Mouse (Mus musculus): ENCODE results near the gene Tmem247. TPM values are rescaled to one million over a fixed set of nuclear protein-coding genes. Genes with fewer than 3 reads are reported as not detected.

Gene Tmem247
- polyA plus RNA-seq, 1 experiment: not detected

GRCm38 (mm10) chr17:86967536-86968525, 50.7 kb downstream of the Tmem247 start:
- no peak overlapping the region for H3K4me3 ChIP-seq (ENCODE audit: insufficient read depth, low read length)
- TF ChIP-seq POLR2A (IDR thresholded peaks at IDR 0.05; ENCODE audit: borderline replicate concordance, low read depth, low read length) (no peak), CTCF (IDR thresholded peaks at IDR 0.05; ENCODE audit: low read depth, low read length) (no peak)

GRCm38 (mm10) chr17:86968581-86968980, 51.4 kb downstream of the Tmem247 start:
- Histone ChIP-seq H3K4me3 (ENCODE audit: insufficient read depth, low read length) (no peak overlapping the region), H3K4me1 (ENCODE audit: control insufficient read depth, insufficient read depth, low read length) (peaks cover 76% of the 10 kb centered on the region), H3K27ac (ENCODE audit: insufficient read depth, low read depth, low read length) (no peak overlapping the region)

More at GRCm38 (mm10) chr17:86967536-86968525, 50.7 kb downstream of the Tmem247 start:
- Histone ChIP-seq H3K27ac (ENCODE audit: insufficient read depth, low read depth, low read length) (peak overlapping the region; percentile 21; the same call in 1 of the 2 replicates), H3K4me1 (ENCODE audit: control insufficient read depth, insufficient read depth, low read length) (peaks cover 69% of the 10 kb centered on the region)

GRCm38 (mm10) chr17:86969582-86969981, 52.4 kb downstream of the Tmem247 start:
- peaks cover 82% of the 10 kb centered on the region for H3K4me1 ChIP-seq (ENCODE audit: control insufficient read depth, insufficient read depth, low read length)
- H3K27ac ChIP-seq (ENCODE audit: insufficient read depth, low read depth, low read length): peak overlapping the region; percentile 40; the same call in 1 of the 2 replicates
- TF ChIP-seq CTCF (IDR thresholded peaks at IDR 0.05; ENCODE audit: low read depth, low read length) (no peak), POLR2A (IDR thresholded peaks at IDR 0.05; ENCODE audit: borderline replicate concordance, low read depth, low read length) (no peak)
- no peak overlapping the region for H3K4me3 ChIP-seq (ENCODE audit: insufficient read depth, low read length)

More at GRCm38 (mm10) chr17:86968581-86968980, 51.4 kb downstream of the Tmem247 start:
- TF ChIP-seq POLR2A (IDR thresholded peaks at IDR 0.05; ENCODE audit: borderline replicate concordance, low read depth, low read length) (no peak), CTCF (IDR thresholded peaks at IDR 0.05; ENCODE audit: low read depth, low read length) (no peak)

- Histone ChIP-seq H3K4me1 (ENCODE audit: control insufficient read depth, insufficient read depth, low read length) (peaks cover 82% of the 10 kb centered on the region), H3K4me3 (ENCODE audit: insufficient read depth, low read length) (no peak overlapping the region), H3K27ac (ENCODE audit: insufficient read depth, low read depth, low read length) (peak overlapping the region; percentile 83; the same call in 1 of the 2 replicates)
- TF ChIP-seq CTCF (IDR thresholded peaks at IDR 0.05; ENCODE audit: low read depth, low read length) (no peak), POLR2A (IDR thresholded peaks at IDR 0.05; ENCODE audit: borderline replicate concordance, low read depth, low read length) (no peak)
Observed at GRCm38 (mm10) chr17:86970026-86970750, 53.0 kb downstream of the Tmem247 start.

GRCm38 (mm10) chr17:86971036-86971435, 53.9 kb downstream of the Tmem247 start:
- Histone ChIP-seq H3K4me3 (ENCODE audit: insufficient read depth, low read length) (no peak overlapping the region), H3K27ac (ENCODE audit: insufficient read depth, low read depth, low read length) (peak overlapping the region; percentile 83), H3K4me1 (ENCODE audit: control insufficient read depth, insufficient read depth, low read length) (peaks cover 76% of the 10 kb centered on the region)
- no peak for TF ChIP-seq CTCF (IDR thresholded peaks at IDR 0.05; ENCODE audit: low read depth, low read length)
- TF ChIP-seq POLR2A (IDR thresholded peaks at IDR 0.05; ENCODE audit: borderline replicate concordance, low read depth, low read length): no peak

GRCm38 (mm10) chr17:86971860-86972259, 54.7 kb downstream of the Tmem247 start:
- TF ChIP-seq CTCF (IDR thresholded peaks at IDR 0.05; ENCODE audit: low read depth, low read length): no peak
- no peak for TF ChIP-seq POLR2A (IDR thresholded peaks at IDR 0.05; ENCODE audit: borderline replicate concordance, low read depth, low read length)
- Histone ChIP-seq H3K27ac (ENCODE audit: insufficient read depth, low read depth, low read length) (peak overlapping the region; percentile 83), H3K4me1 (ENCODE audit: control insufficient read depth, insufficient read depth, low read length) (peaks cover 80% of the 10 kb centered on the region), H3K4me3 (ENCODE audit: insufficient read depth, low read length) (no peak overlapping the region)

Other genes starting within 250 kb of the Tmem247 start
- 0.74 and 1.1 TPM in 2 replicates for gene Epas1, start 163.6 kb upstream of the Tmem247 start, polyA plus RNA-seq (2012; ENCODE audit: insufficient read depth, insufficient read length, missing spikeins)
- not detected in 2 replicates for gene Atp6v1e2, start 30.5 kb downstream of the Tmem247 start, polyA plus RNA-seq (2012; ENCODE audit: insufficient read depth, insufficient read length, missing spikeins)
- gene Rhoq, start 45.7 kb downstream of the Tmem247 start, polyA plus RNA-seq (2012; ENCODE audit: insufficient read depth, insufficient read length, missing spikeins): 45.7 and 50.2 TPM in 2 replicates
- gene Pigf, start 108.1 kb downstream of the Tmem247 start, polyA plus RNA-seq (2012; ENCODE audit: insufficient read depth, insufficient read length, missing spikeins): 9.6 and 12.6 TPM in 2 replicates
- 60.7 and 69.6 TPM in 2 replicates for gene Cript, start 108.2 kb downstream of the Tmem247 start, polyA plus RNA-seq (2012; ENCODE audit: insufficient read depth, insufficient read length, missing spikeins)
- gene Socs5, start 190.3 kb downstream of the Tmem247 start, polyA plus RNA-seq (2012; ENCODE audit: insufficient read depth, insufficient read length, missing spikeins): 19.6 and 20.4 TPM in 2 replicates

All from bone marrow macrophage, adult 2 months (primary cell).